Mouse (Mus musculus) liver, embryonic 14.5 days (tissue): ENCODE results near the gene Trpm4. TPM values are rescaled to one million over a fixed set of nuclear protein-coding genes. Genes with fewer than 3 reads are reported as not detected.

ENCODE experiments used
- ATAC-seq: fragments of 200-750 bp; cut with Nextera tagmentation; 2 replicates; pipeline ENCODE4 v1.8.0; 2017; ENCODE audit warnings: moderate number of reproducible peaks, mild to moderate bottlenecking, moderate library complexity; ENCODE audit not compliant: insufficient read depth
- DNase-seq, 3 experiments: peaks; one replicate each; pipeline ENCODE4 v3.0.0-alpha.2; 2012 to 2013; ENCODE audit warnings: low read depth in 3 of 3, low spot score in 3 of 3
- H3K27ac ChIP-seq: fragments of 300-500 bp; sonication (generic); 2 replicates; pipeline ENCODE4 v1.5.1; 2014; ENCODE audit warnings: moderate library complexity, mild to moderate bottlenecking, control low read depth, inconsistent platforms
- H3K27me3 ChIP-seq: fragments of 300-500 bp; sonication (generic); 2 replicates; pipeline ENCODE4 v1.6.1; 2014; ENCODE audit warnings: mild to moderate bottlenecking, low read length, moderate library complexity; ENCODE audit not compliant: control insufficient read depth, insufficient read depth
- H3K36me3 ChIP-seq: fragments of 300-500 bp; sonication (generic); replicated peaks from 2 replicates; pipeline ENCODE4 v1.6.1; 2014; ENCODE audit warnings: low read depth; ENCODE audit not compliant: control insufficient read depth, insufficient read depth
- H3K4me1 ChIP-seq, 2 experiments: fragments of 200-500 bp in 1 of 2; fragments of 300-500 bp in 1 of 2; sonication (generic) in 1 of 2; replicated peaks; 2 replicates each; pipeline ENCODE4 v1.6.1; 2012 to 2014; ENCODE audit warnings: antibody characterized with exemption in 1 of 2, inconsistent platforms in 1 of 2, low read length in 1 of 2; ENCODE audit not compliant: control insufficient read depth in 2 of 2, insufficient read depth in 2 of 2
- H3K4me2 ChIP-seq: fragments of 300-500 bp; sonication (generic); 2 replicates; pipeline ENCODE4 v1.6.1; 2014; ENCODE audit warnings: low read depth, mild to moderate bottlenecking, control low read depth, moderate library complexity
- H3K4me3 ChIP-seq, 2 experiments: fragments of 200-500 bp in 1 of 2; fragments of 300-500 bp in 1 of 2; sonication (generic) in 1 of 2; 2 replicates each; pipeline ENCODE4 v1.5.1; 2012 to 2014; ENCODE audit warnings: low read depth in 2 of 2, low read length in 2 of 2, mild to moderate bottlenecking in 2 of 2, control low read depth in 1 of 2, inconsistent platforms in 1 of 2, moderate library complexity in 1 of 2; ENCODE audit not compliant: insufficient read depth in 1 of 2
- H3K9ac ChIP-seq: fragments of 300-500 bp; sonication (generic); replicated peaks from 2 replicates; pipeline ENCODE4 v1.6.1; 2014; ENCODE audit warnings: mild to moderate bottlenecking, control low read depth, moderate library complexity
- H3K9me3 ChIP-seq: fragments of 300-500 bp; sonication (generic); 2 replicates; pipeline ENCODE4 v1.6.1; 2016; ENCODE audit warnings: low read length, mixed read lengths; ENCODE audit not compliant: control insufficient read depth
- CTCF ChIP-seq: IDR thresholded peaks from 2 replicates; pipeline ENCODE4 v1.5.1; 2016; ENCODE audit warnings: antibody characterized with exemption, low read depth, control low read depth
- EP300 ChIP-seq: IDR thresholded peaks from 2 replicates; pipeline ENCODE4 v1.6.1; 2016; ENCODE audit warnings: antibody characterized with exemption, low read depth
- WGBS: fragments of 180-500 bp; shearing (Covaris S2); extraction: QIAGEN DNeasy Blood & Tissue Kit; methylation state at CpG from one replicate; pipeline ENCODE4 v1.1.7; 2014; ENCODE audit not compliant: insufficient replicate concordance; 5-methylcytosine and 5-hydroxymethylcytosine counted together
- polyA plus RNA-seq, 2 experiments: library from polyadenylated mRNA; depleted of rRNA in 1 of 2; stranded (reverse) in 1 of 2; unstranded in 1 of 2; fragments of >200 nt; fragmentation: Nextera tagmentation in 1 of 2; extraction: Ambion mirVana in 1 of 2; gene quantifications; 2 replicates each; pipeline versions ENCODE4 v1.2.1 to v1.2.3; 2012 to 2014

The Trpm4 gene
- polyA plus RNA-seq, 2 experiments, result 0.60 to 0.87 TPM

GRCm38 (mm10) chr7:45312686-45313453, 20.7 kb downstream of the Trpm4 start:
- H3K9ac ChIP-seq, result no peak overlapping the region
- no peak for DNase-seq
- H3K36me3 ChIP-seq, result no peaks in the 10 kb centered on the region
- H3K9me3 ChIP-seq, result no peaks in the 10 kb centered on the region
- no peak for ATAC-seq
- 47% methylated on average over 10 of the region's 10 CpGs for WGBS
- H3K4me3 ChIP-seq, result no peak overlapping the region
- TF ChIP-seq CTCF (no peak), EP300 (no peak)
- H3K4me1 ChIP-seq, result no peaks in the 10 kb centered on the region
- no peak overlapping the region for H3K4me2 ChIP-seq
- H3K27me3 ChIP-seq, result no peaks in the 10 kb centered on the region
- no peak overlapping the region for H3K27ac ChIP-seq

GRCm38 (mm10) chr7:45312023-45312422, 21.6 kb downstream of the Trpm4 start:
- no peak overlapping the region for H3K9ac ChIP-seq
- no peak overlapping the region for H3K27ac ChIP-seq
- no peak overlapping the region for H3K4me3 ChIP-seq
- TF ChIP-seq EP300 (no peak), CTCF (no peak)
- H3K27me3 ChIP-seq, result no peaks in the 10 kb centered on the region
- H3K36me3 ChIP-seq, result no peaks in the 10 kb centered on the region
- ATAC-seq (no peak), DNase-seq (no peak)
- no peaks in the 10 kb centered on the region for H3K9me3 ChIP-seq
- WGBS, result 48% methylated on average over 8 of the region's 8 CpGs
- H3K4me2 ChIP-seq, result no peak overlapping the region
- H3K4me1 ChIP-seq, result no peaks in the 10 kb centered on the region

- H3K36me3 ChIP-seq, result no peaks in the 10 kb centered on the region
- TF ChIP-seq CTCF, result peak; percentile 68
- TF ChIP-seq EP300, result no peak
- peak; percentile 14 to 22 (median 14) for DNase-seq
- 10% methylated on average over 9 of the region's 9 CpGs for whole genome bisulfite sequencing
- H3K4me3 ChIP-seq, result no peak overlapping the region
- H3K9me3 ChIP-seq, result no peaks in the 10 kb centered on the region
- no peak overlapping the region for H3K9ac ChIP-seq
- H3K27me3 ChIP-seq, result no peaks in the 10 kb centered on the region
- no peak overlapping the region for H3K4me2 ChIP-seq
- no peaks in the 10 kb centered on the region for H3K4me1 ChIP-seq
- H3K27ac ChIP-seq, result no peak overlapping the region
- no peak for ATAC-seq
Measured at GRCm38 (mm10) chr7:45309455-45309854, 24.1 kb downstream of the Trpm4 start.

- ATAC-seq, result no peak
- Histone ChIP-seq H3K4me3 (no peak overlapping the region), H3K9me3 (no peaks in the 10 kb centered on the region), H3K27me3 (no peaks in the 10 kb centered on the region), H3K27ac (no peak overlapping the region), H3K36me3 (no peaks in the 10 kb centered on the region), H3K9ac (no peak overlapping the region), H3K4me2 (no peak overlapping the region), H3K4me1 (no peaks in the 10 kb centered on the region)
- no peak for DNase-seq
- 28% methylated on average over 14 of the region's 15 CpGs for WGBS
- no peak for TF ChIP-seq CTCF
- TF ChIP-seq EP300, result no peak
Measured at GRCm38 (mm10) chr7:45308551-45309240, 24.9 kb downstream of the Trpm4 start.

- DNase-seq (peak; percentile 28 to 48 (median 39)), ATAC-seq (peak; percentile 51; the same call in 1 of the 2 replicates)
- Histone ChIP-seq H3K4me3 (no peak overlapping the region), H3K9me3 (no peaks in the 10 kb centered on the region), H3K36me3 (no peaks in the 10 kb centered on the region), H3K4me2 (no peak overlapping the region), H3K9ac (no peak overlapping the region), H3K27me3 (no peaks in the 10 kb centered on the region; the same call in 1 of the 2 replicates), H3K27ac (no peak overlapping the region), H3K4me1 (no peaks in the 10 kb centered on the region)
- WGBS, result 4% methylated on average over 17 of the region's 17 CpGs
- no peak for TF ChIP-seq EP300
- peak; percentile 89 for TF ChIP-seq CTCF
Measured at GRCm38 (mm10) chr7:45305275-45305674, 28.3 kb downstream of the Trpm4 start.
